Mouse (Mus musculus): ENCODE data around the gene Raf1. TPM values are rescaled to one million over a fixed set of nuclear protein-coding genes. Genes with fewer than 3 reads are reported as not detected.

Raf1 gene
- polyA plus RNA-seq, 1 experiment from 2014 or later: 101 TPM

Other genes with a start within 250 kb of the Raf1 start
- 27.0 and 29.0 TPM in 2 replicates for gene Tsen2, start 132.0 kb downstream of the Raf1 start, polyA plus RNA-seq (2016; fragmentation: Nextera tagmentation; extraction: Ambion mirVana)
- 0.07 and 0.36 TPM in 2 replicates for gene Mkrn2os, start 84.1 kb downstream of the Raf1 start, polyA plus RNA-seq (2016; fragmentation: Nextera tagmentation; extraction: Ambion mirVana)
- gene Mkrn2, start 74.7 kb downstream of the Raf1 start, polyA plus RNA-seq (2016; fragmentation: Nextera tagmentation; extraction: Ambion mirVana): 23.5 and 27.7 TPM in 2 replicates
- 2.8 and 3.3 TPM in 2 replicates for gene Tmem40, start 85.8 kb upstream of the Raf1 start, polyA plus RNA-seq (2016; fragmentation: Nextera tagmentation; extraction: Ambion mirVana)
- 60.0 and 73.9 TPM in 2 replicates for gene Cand2, start 97.9 kb upstream of the Raf1 start, polyA plus RNA-seq (2016; fragmentation: Nextera tagmentation; extraction: Ambion mirVana)
- 1,266 and 1,290 TPM in 2 replicates for gene Rpl32, start 132.1 kb upstream of the Raf1 start, polyA plus RNA-seq (2016; fragmentation: Nextera tagmentation; extraction: Ambion mirVana)
- 0.46 and 0.74 TPM in 2 replicates for gene Efcab12, start 161.8 kb upstream of the Raf1 start, polyA plus RNA-seq (2016; fragmentation: Nextera tagmentation; extraction: Ambion mirVana)
- 15.2 and 22.4 TPM in 2 replicates for gene Mbd4, start 176.7 kb upstream of the Raf1 start, polyA plus RNA-seq (2016; fragmentation: Nextera tagmentation; extraction: Ambion mirVana)
- 27.0 and 31.3 TPM in 2 replicates for gene Ift122, start 176.8 kb upstream of the Raf1 start, polyA plus RNA-seq (2016; fragmentation: Nextera tagmentation; extraction: Ambion mirVana)

Data from heart, embryonic 10.5 days (tissue).